Mouse (Mus musculus) thymus, postnatal 36 days (tissue): ENCODE measurements at regions not wholly inside any gene's neighbourhood (a gene's known extent, or its start where the extent isn't known, plus 50 kb on each side); places are given as distances from the start of the nearest gene placed in this dataset.

Experiments used
- DNase-seq, 2 experiments: peaks; one replicate each; pipeline ENCODE4 v3.0.0; 2022; ENCODE audit warnings: mixed read lengths in 2 of 2

DNA sequence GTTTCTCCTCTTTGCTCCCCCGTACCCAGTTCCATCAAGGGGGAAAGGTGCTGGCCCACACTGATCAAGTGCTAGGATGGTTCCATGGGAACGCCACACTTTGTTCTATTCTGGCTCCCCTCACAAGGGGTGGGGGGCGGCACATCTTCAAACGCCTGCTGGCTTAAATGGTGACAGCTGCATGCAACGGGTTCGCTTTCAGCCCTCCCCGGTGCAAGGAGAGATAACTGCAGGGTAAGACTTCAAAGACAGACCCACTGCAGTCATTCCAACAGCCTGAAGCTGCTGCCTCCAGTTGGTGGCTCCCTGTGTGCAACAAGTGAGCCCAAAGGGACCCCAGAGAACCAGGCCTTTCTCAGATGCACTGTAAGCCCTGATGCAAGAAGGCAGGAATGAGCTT is 173.9 kb upstream of the Lef1 start:
- DNase-seq: peak; percentile 81 to 89

DNA sequence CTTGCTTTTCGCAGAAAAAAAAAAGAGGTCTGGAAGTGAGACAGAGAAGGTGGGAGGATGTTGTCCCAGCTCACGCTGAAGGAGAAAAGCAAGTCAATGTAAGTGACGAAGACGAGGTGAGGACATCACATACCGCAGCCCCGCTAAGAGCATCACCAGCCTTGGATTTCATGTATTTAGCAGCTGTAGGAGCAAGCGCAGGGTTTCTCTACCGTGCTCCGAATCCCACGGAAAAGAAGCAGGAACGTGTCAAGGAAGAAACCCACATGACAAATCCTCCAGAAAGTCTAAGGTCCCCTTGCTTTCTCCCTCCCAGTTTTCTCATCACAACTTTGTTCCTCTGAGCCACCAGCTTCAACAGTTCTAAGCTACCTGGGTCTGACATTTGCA is 174.3 kb upstream of the Lef1 start:
- peak; percentile 52 to 54 for DNase-seq

DNA sequence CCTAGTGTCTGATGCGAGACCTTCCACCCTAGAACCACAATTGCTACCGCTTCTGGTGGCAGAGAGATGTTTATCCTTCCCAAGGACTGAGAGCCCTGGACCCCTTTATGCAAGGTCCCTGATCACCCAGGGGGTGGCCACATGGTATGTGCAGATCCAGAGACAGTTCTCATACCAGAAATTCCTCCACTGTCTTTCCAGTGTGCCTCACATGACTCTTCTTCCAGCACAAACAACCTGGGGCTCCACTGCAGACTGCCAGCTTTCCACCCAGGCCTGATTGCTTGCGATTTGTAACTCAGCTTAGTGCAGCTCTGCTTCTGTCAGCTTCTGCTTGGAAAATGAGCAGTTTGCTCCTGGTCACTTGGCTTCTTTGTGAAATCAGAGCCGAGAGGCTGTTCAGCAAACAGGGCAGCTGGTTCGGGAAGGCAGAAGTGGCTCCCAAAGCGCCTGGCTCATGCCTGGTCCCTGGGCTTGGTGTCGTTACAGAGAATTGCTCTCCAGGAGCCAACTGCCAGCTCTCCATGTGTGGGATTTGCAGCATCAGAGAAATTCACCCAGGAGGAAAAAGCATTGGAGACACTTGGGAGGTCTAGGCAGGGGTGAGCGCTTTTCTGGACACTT is 174.9 kb upstream of the Lef1 start:
- peak; percentile 49 to 56 for DNase-seq

DNA sequence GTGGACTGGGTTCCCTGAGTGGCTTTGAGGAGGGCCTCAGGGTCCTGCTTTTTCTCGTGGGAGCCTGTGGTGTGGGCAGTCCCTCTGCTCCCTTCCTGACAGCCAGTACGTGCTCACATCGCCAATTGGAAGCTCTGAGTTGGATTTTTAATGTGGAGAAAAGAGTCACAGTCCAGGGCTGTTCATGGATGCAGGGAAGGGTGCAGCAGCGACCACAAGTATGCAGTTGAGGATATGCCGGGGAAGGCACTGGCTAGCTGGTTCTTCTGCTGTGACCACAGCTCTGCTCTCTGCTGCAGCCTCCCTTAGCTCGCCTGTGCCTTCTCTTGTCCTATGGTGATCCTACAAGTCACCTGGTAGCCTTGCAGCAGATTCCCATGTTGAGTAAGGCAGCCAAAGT is 177.5 kb upstream of the Lef1 start:
- no peak for DNase-seq

DNA sequence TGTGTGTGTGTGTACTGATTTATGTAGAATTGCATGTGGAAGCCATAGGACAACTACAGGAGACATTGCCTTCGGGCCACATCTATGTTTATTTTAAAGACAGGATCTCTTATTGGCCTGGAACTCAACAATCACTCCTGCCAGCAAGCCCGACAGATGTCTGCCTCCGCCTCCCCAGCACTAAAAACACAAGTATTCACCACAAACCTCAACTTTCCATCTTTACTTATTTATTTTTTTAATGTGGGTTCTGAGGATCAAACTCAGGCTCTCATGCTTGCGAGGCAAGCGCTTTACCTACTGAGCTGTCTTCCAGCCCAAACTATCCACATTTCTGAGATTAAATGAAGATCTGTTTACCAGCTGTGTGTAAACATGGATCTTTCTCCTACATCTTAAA is 178.0 kb upstream of the Lef1 start:
- peak; percentile 33 to 54 for DNase-seq

DNA sequence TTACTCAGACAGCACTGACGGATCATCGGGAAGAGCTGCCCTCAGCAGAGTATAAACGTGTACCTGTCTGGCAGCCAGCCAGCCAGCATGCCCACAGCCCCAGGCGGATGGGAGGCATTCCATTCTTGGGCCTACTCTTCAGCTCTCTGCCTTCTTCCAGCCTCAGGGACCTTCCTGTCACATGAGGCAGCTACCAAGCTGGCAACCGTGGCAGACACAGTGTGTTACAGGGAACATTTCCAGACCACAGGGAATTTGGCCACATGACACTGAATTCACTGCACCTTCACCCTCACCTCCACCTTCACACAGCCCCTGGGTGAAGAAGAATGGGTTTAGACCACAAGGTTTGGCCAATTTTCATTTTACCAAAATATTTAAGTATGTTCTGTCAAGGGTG is 185.3 kb upstream of the Lef1 start:
- DNase-seq: no peak

DNA sequence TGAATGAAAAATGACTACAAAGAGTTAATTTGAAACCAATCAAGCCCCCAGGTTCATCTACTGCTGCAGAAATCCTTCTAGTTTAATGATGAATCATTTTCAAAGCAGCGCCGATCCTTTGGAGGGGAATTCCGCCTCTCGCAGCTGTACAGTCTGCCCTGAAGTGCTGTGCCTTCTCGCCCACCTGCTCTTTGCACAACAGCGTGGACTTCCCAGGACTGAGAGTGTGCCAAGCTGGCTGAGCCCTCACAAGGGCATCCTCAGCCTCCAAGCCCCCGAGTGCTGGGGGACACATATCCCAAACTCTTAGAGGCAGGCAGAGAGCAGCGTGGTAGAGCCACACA is 186.7 kb upstream of the Lef1 start:
- no peak for DNase-seq

DNA sequence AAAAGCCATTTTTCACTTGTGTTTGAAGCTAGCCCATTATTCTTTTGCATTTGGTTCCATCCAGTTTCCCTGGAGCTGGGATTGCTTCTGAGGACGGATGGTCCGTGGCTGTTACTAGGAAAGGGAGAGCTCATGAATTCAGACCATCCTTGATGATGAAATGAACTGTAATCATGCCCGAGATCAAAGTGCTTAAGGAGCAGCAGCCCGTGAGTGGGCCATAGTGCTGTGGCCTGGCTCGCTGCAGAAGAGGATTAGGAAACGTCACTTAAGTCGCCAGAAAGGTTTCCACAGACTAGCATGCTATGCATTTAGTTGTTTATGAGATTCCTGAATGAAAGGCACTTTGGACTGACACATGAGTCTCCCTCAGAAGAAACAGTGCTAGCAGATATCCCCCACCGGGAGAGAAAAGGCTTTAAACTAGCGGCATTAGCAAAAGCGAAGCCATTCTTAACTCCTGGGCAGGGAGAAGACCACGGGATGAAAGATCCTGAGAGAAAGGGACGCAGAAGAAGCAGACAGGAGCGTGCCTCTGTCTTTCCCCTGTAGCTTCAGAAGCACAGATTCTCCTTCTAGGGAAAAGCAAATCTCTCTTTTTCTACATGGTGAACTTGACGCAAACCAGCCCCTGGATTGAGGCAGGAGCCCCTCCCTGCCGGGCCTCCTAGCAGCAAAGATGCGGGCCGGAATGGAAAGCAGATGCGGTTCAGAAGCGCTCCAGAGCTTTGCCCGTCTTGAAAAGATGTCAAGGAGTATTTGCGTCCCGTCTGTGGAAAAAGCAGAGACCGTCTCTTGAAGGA is 187.3 kb upstream of the Lef1 start:
- no peak for DNase-seq

DNA sequence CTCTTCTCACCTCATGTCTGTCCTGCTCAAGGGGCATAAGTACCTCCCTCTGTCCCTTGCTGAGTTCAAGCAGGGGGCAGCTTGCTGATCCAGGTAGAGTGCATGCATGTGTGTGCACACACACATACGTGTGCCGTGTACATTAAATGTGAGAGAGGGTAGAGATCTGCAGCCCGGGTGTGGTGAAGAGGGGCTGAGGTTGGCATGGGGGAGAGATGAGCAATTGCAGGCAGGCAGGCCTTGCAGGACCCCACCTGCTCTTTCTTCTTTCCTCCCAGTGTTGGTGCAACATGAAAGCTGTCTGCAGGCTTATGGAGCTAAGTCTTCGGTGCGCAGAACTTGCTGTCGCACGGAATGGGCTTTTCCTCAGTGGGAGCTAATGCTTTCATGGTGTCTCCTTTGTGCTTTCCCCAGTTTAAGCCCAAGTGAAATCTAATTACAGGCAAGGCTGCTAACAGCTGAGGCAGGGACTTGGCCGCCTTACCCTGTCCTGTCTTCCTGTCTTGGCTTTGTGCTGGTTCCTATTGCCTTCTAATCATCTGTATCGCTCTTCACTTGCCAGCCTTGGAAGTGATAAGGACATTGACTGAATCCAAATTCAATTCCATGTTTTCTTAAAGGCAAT is 188.5 kb upstream of the Lef1 start:
- DNase-seq: no peak

DNA sequence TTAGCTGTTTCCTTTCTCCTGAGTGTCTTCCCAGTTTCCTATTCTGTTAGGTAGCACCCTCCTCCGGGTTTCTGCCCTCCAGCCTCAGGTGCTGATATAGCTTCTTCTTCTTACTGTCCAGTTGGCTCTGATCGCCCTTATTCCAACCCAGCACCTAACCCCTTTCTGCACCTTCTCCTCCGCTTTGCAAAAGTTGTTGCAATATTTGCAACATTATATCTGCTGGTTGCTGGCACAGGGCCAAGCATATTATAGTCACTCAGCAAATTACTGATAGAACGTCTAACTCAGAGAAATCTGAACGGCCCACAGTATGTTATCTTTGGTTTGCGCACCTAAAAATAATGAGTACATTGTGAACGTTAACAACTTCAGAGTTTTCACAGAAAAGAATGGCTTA is 183.6 kb upstream of the Rpl34 start:
- DNase-seq: no peak

DNA sequence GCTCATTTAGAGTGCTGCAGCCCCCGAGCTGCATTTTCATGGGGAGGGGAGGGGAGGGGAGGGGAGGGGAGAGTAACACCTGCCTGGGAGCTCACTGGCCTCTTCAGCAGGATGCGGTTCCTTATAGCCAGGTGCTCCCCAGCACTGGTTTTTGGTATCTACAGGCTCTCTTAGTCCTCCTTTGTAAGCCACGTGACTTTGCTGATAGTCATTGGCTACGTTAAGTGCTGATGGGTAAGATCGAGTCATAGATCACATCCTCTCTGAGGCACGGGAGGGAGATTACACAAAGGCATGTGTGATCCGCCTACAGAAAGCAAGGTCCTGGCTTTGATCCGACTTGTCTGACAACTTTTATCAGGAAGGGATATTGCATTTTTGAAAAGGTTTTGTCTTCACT is 174.9 kb upstream of the Rpl34 start:
- DNase-seq: peak in 1 of 2 experiments; percentile 62

DNA sequence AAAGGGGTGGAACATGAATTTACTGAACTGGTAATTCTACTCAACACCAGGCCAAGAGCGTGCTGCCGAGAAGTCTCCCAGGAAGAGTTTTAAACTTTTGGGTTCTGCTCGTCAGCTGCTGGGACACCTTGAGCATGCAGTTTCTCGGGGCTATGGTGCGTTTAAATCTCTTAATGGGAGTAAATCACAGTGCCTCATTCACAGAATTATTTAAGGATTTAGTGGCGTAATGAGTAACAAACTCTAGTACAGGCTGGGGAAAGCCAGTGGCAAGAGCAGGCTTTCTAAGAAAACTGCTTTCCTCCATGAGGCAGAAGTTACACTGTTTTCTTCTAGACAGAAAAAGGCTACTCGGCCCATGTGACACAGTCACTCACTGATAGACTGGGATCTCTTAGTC is 173.1 kb upstream of the Rpl34 start:
- DNase-seq: no peak

DNA sequence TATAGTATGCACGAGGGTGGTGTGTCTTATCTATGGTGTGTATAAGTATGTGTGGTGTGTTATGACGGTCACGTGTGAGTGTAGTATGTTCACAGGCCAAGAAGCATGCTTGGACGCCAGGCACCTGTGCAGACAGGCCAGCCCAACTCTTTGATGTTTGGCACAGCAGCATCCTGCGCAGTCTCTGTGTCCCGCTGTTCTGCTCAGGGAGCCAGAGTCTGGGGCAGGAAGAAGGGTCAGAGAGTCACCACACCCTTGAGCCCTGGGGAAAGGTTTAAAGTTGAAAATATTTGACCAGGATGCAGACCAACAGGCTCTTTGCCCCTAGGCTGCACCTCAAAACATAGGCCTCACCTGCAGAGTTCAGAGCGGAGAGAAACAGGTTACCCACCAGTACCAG is 172.2 kb upstream of the Rpl34 start:
- DNase-seq: peak; percentile 36 to 46

DNA sequence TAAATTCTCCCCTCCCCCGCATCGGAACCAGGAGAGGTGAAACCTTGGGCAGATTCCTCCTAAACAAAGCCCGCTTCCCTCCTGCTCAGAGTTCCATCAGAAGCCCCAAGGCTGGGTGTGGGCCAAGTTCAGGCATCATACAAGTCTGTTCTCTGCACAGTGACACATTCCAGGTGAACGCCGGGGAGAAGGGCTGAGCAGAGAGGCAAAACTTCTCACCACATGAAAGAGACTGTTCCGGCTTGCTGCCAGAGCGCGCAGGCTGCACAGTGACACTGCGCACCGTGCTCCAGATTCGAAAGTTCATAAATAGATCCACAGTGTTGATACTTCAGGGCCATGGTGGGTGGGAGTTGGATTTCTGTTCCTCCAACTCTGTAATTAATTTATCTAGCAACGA is 171.1 kb upstream of the Rpl34 start:
- DNase-seq: peak; percentile 76 to 86

DNA sequence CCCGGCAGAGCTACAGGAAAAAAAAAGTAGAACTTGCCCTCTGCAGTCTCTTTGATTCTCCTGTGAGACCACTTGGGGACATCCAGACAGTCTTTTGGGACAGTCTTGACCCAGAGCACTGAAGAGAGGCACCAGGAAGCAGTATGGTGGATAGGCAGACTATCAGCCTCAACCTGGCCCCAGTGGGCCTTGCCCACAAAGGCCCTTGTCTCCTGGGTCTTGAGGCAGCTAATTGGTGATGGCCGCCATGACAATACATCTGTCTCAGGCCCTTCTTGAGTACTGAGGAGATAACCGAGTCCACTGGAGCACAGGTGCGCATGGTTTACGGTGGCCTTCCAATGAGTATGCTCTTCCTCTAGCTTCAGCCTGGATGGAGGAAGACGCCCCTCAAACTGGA is 170.6 kb upstream of the Rpl34 start:
- DNase-seq: peak in 1 of 2 experiments; percentile 38

DNA sequence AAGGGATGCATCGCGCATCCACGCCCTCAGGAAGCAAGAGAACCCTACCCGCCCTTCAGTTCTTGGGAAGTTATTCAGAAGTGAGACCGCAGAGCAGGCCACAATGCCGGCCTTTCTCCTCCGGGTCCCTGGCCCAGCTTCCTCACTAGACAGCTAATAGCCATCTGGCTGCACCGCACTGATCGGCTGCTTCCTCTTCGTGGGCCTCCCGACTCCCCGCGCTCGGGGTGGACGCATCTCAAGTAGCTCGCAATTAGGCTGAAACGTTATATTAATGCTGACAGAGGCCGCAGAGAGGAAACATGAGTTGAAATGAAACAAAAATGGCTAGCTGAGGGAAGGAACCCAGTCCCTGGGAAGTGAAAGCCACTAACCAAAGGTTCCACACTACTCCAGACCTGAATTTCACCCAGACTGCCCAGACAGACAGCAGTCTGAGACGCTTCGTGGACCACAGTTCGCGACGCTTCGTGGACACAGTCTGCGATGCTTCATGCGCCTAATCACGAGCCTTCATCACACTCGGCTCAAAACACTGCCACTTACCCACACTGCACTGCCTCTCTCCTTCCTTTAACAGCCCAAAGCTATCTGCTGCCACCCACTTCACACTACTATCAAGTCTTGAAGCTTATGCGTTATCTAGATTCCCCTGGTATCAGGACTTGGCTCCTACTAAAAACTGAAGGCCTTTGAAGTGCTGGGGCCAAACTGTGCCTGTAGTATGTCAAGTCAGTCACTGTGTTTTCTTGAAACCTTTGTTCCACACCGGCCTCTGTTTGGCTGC is 170.0 kb upstream of the Rpl34 start:
- peak; percentile 45 to 47 for DNase-seq

DNA sequence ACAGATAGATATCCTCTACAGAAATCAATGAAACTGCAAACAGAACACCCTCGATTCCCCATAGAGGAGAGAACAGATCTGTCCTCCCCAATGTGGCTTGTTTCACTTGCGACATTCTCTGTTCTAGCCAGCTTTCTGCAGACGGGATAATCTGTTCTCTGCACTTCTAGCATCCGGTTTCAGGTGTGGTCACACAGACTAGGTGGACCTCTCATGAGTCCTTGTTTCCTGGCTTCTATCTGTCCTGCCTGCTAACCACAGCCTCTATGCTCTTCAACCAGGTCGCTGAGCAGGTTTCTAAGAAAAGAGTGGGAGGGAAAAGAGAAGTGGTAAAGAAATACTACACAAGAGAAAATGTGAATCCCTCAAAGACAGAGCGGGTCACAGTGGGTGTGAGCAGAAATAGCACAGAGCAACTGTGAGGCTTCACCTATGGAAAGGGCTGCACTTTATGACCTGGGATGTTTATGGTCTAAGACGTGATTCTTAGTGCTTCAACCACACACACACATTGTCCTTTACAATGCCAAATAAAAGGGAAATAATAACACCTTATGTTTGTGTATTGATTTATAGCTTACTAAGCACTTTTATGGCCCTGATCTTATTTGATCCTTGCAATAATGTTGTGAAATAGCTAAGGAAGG is 164.1 kb upstream of the Rpl34 start:
- no peak for DNase-seq

DNA sequence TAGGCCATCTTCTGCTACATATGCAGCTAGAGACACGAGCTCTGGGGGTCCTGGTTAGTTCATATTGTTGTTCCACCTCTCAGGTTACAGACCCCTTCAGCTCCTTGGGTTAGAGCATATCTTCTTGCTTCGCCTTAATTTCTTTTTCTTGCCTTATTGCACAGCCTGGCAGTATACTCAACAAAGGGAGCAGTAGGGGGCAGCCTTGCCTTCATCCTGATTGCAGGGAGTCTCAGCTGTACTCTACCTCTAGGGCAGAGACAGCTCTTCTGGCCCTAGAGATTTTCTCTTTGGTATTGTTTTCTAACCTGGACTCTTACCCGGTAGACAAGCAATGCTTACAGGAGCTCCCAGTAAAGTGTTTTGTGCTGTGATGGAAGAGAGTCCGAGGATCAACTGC is 161.1 kb upstream of the Rpl34 start:
- peak; percentile 37 to 55 for DNase-seq

DNA sequence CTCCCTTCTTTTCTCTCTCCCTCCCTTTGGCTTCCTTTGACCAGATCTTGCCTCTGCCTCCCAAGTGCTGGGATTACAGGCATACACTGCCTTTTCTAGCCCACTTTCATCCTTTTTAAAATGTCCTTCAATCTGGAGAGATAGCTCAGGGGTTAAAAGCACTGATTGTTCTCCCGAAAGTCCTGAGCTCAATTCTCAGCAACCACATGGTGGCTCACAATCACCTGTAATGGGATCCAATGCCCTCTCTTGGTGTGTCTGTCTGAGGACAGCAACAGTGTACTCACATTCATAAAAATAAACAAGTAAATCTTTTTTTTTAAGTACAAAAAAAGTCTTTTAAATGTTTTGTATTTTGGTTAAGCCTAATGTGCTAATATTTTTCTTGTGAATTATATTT is 158.4 kb upstream of the Rpl34 start:
- peak; percentile 34 to 56 for DNase-seq

DNA sequence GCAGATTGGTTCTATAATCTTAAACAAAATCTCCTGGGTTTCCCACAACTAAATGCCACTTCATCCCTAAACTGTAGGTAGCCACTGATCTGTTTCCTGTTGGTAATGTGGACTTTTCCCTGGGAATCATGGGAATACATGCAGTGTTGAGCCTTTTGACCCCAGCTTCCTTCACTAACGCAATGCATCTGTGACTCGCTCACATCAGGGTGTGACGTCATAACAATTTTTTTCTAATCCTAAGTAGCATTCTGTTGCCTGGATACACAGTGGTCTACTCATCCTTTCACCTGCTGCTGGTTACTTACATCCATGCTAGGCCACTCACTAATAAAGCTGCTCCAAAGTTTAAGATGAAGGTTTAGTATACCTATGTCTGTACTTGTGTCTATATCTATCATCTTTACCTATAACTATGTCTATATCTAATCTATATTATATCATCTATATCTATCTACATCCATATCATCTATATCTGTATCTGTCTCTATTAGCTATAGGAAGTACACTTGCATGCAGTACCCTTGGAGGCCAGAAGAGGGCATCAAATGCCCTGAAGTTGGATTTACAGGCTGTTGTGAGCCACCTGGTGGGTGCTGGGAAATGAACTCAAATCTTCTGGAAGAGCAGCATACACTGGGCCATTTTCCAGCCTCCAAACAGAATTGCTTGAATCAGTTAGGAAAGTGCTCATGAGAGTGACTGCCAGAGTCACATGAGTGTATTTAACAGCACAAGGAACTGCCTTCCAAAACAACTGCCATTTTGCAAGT is 157.5 kb upstream of the Rpl34 start:
- DNase-seq: peak; percentile 58 to 62

DNA sequence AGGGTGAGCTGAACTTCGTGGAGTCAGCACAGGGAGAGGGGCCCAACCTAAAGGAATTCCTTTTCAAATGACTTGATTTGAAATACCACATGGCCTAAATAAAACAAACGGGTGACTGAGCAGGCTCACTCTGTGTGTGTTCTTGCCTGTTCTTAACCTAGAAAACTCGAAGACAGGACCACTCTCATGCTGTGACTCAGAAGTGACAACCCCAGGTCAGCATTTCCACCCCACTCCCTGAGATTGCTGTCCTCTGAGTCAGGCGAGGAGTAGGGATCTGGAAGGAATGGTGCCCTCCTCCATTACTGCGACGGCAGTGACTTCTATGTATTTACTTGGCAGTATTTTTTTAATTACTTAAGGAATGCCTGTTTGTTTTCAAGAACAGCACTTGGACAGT is 155.8 kb upstream of the Rpl34 start:
- DNase-seq: no peak

DNA sequence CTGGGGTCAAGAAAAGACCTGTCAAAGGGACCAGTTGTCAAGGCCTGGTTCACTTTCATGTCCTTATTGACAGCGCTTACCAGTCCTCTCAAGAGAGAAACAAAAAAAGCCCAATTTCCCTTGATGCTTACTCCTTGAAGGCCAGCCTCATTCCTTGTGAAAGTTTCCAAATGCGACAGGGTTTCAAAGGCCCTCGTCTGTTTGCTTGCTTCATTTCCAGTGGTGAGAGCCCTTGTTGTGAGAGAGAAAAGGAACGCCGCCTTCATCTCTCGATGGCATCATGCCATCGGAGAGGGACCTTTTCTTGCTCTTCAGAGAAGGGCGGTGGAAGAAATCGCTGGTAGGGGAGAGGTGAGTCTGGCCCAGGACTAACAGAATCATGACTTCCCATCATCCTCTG is 154.2 kb upstream of the Rpl34 start:
- DNase-seq: no peak
